Mouse (Mus musculus) frontal cortex, postnatal 10 days (tissue): Measurements from ENCODE around the gene Kirrel2.

Source experiments
- DNase-seq, 2 experiments: peaks; one replicate each; pipeline ENCODE4 v3.0.0; 2022; ENCODE audit warnings: low spot score in 2 of 2, mixed read lengths in 1 of 2

Gene Kirrel2

DNA sequence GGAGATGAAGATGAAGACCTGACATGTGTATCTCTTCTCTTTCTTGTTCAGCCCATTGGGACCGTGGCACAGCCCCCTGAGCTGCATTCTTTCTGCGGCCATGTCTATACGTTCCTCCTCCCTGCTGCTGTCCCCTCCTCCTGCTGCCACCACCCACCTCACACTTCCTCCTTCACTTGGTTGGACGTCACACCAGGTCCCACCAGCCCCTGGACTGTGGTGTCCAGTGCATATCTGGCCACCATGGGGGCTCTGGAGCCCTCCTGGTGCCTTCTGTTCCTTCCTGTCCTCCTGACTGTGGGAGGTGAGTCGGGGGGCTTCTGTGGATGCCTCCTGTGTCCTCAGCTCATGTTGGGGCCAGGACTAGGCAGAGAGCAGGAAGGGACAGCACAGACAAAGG, 43.9 kb downstream of the Kirrel2 start, which contains the start of gene Tyrobp:
Gene Tyrobp, plus strand, starts transcription at position 165 of the 400 bp plus-strand sequence.
- DNase-seq, result no peak

DNA sequence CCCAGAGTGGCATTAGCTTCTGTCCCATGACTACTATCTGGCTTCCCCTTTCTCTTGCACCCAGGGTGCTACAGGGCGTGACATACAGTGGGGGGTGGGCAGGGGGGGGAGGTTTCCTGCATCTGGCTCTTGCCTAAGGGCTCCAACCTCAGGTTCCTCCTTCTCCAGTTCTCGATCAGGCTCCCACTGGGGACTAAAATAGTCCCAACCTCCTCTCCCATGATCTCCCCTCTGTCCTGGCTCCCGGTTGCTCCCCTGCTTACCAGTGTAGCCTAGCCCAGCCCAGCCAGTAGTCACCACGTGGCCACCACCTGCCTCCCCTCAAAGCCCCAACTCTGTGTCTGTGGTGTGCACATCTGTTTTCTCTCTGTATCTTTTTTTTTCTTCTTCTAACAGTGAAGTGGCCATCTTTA, 44.7 kb downstream of the Kirrel2 start:
- DNase-seq, result no peak

DNA sequence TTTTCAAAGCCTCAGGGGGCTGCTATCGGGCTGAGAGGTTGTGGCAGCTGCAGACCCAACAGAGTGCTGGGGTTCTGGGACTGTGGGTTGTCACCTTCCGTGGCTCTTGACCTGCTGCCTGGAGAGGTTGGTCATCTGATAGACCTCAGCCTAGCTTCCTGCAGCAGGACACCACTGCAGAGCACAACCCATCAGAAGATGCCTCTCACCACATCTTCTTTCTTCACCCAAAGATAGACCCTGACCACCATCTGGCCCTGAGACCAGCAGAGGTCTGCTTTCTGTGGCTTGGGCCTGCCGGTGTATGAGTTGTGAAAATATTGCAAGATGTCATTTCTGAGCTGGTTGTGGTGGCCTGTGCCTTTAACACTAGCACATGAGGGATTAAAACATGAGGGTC, 46.5 kb downstream of the Kirrel2 start:
- DNase-seq, result no peak

DNA sequence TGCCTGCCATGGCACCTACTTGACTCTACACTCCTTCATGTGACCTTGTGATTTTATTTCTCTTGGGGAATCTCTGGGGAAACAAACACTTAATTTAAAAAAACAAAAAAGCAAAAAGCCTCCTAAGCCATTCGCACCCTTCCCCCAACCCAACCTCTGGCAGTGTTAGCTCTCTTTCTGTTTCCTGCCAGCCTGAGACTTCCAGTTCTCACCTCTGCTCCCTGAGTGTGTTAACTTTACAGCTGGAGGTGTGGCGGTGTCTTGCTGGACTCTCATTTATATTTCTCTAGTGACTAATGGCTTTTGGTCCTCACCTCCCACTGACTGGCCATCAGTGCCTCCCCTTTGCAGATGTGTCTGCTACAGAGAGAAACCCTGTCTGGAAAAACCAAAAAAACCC, 47.7 kb downstream of the Kirrel2 start:
- no peak for DNase-seq

DNA sequence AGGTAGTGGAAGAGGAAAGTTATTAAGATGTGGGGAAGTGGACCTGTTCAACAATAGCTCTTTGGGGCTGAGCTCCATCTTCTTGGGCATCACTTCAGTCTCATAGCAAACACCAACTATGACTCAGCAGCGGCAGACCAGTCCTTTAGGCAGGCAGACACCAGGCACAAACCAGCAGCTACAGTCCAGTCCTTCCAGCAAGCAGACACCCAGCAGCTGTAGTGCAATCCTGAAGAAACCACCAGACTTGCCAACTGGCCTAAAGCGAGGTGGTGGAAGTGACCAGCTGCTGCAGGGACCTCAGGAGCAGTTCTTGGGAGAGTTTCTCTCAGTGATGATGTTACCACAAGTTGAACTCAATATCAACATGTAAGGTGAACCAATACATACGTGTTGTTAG, 48.9 kb downstream of the Kirrel2 start:
- DNase-seq, result no peak

DNA sequence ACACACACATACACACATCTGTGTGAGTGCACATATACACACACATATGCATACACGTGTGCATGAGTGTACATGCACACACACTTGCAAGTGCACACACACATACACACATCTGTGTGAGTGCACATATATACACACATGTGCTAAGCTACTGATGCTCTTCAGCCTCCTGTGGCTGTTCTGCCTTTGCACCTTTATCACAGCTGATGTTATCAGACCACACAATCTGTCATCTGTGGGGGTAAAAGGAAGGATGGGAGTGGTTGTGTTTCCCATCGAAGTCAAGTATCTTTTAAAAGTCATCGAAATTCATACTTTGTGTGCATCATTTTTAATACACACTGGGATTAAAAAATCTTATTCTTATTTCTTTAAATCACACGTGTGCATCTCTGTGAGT, 55.1 kb downstream of the Kirrel2 start:
- no peak for DNase-seq

DNA sequence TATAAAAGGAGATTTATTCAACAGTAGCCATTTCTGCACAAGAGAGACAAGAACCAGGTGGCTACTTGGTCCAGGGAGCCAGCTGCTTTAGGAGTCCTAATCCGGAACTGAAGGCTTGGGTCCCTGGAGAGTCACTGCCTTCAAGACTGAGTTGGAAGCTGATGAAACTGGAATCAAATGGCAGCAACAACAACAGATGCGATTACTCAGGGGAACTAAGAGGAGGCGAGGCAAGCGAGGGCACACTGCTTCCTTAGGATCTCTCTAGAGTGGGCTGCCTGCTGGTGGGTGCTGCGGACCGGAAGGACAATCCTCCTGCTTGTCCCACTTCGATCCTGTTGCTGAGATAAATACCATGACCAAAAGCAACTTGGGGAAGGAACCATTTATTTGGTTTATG, 57.8 kb downstream of the Kirrel2 start:
- no peak for DNase-seq
